Mouse (Mus musculus) common myeloid progenitor, adult 5-6 weeks (primary cell): ENCODE data around the gene Neurl2. TPM values are rescaled to one million over a fixed set of nuclear protein-coding genes. Genes with fewer than 3 reads are reported as not detected.
"Not testable (repeated sequence)": the region's sequence is repeated elsewhere in the genome, so short reads cannot be mapped to it uniquely, and the experiment has no call there.

Experiments used
- ATAC-seq: replicated peaks from 2 replicates; pipeline ENCODE4 v1.8.0; 2016; ENCODE audit warnings: low read depth, mild to moderate bottlenecking, moderate TSS enrichment, inconsistent platforms; ENCODE audit not compliant: poor library complexity, severe bottlenecking
- total RNA-seq: library from RNA; stranded (forward); fragments of 200-1000, 187-1606 nt; gene quantifications from 2 replicates; pipeline ENCODE4 v1.2.3, GENCODE M21; 2017

The Neurl2 gene
- 0.55 and 0.87 TPM in 2 replicates for total RNA-seq

DNA sequence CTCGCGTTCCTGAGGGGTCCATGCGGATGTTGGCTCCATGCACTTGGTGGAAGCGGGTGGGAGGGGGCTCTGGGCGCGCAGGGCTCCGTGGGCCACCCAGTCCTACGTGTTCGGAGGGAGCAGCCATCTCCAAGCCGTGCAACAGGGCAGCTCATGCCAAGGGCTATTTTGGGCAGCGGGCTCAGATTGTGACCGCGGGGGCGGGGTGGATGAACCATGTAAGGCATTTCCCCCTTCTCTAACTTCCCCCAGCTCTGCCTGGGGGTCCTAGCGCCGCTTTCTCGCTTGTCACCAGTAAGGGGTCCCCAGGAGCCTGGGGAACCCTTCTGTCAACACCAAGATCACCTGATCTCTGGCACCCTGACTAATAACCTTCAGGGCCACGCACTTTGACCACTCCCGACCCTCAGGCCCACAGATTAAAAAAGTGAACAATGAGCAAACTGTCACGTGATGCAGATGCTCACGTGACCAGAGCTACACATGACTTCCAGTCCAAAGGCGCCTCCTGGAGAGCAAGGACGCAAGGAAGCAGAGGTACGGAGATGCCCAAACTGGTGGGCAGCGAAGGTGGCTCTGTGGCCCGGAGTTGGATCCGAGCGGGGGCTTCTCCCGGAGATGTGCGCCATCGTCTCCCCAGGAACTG, at the start of gene Neurl2:
Gene Neurl2, minus strand, starts transcription at position 143 of the 646 bp plus-strand sequence.
- ATAC-seq = peak; percentile 48

DNA sequence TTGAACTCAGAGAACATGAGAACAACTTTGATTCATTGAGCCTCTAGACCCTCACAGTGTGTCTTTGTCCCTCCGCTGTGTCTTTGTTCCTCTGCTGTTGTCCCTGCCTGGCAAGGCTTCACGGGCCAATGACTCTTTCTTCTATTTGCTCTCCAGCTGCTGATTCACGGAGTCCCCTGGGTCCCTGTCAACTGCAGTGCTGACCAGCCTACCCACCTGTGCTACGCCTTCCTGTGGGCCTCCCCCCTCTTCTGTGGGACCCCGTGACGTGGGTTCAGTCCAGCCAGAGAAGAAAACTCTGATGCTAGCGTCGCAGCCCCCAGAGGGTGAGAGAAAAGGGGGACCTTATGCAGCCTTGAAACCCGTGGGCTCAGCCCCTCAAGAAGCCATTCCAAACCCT, 49.4 kb upstream of the Neurl2 start:
- ATAC-seq = no peak

DNA sequence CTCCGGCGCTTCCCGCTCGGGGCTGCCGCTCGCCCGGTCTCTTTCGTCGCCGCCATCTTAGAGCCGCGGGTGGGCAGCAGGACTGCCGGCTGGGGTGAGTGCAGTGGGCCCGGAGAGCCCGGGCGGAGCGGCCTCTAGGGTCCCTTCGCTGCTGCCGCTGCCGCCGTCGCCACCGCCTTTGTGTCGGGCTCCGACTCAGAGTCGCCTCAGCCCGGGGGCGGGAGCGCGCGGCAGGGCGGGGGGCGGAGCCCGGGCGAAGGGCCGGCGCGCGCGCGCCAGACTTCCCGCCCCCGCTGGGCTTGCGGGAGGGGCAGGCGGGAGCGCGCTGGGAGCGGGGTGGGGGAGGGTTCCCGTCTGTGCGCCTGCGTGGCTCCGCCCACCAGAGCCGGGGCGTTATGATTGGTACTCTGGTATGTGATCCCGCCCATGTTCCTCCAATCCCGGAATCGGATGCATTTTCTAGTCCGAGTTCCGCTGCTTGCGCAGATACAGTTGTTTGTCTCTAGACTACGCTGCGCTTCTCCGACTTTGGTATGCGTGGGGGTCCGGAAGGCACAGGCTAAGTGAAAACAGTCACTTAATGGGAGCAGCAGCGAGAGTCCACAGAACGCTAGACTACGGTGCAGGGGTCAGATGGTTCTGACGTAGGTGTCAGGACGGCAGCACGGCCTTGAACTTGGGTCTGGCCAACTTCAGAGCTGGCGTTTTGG, 46.5 kb upstream of the Neurl2 start:
- peak; percentile 77 for ATAC-seq

- ATAC-seq = peak; percentile 58
Measured at GRCm38 (mm10) chr2:164879228-164879567, 45.9 kb upstream of the Neurl2 start, which contains the start of gene Pcif1. TSS of gene Pcif1 (plus strand) at chr2:164879304.

DNA sequence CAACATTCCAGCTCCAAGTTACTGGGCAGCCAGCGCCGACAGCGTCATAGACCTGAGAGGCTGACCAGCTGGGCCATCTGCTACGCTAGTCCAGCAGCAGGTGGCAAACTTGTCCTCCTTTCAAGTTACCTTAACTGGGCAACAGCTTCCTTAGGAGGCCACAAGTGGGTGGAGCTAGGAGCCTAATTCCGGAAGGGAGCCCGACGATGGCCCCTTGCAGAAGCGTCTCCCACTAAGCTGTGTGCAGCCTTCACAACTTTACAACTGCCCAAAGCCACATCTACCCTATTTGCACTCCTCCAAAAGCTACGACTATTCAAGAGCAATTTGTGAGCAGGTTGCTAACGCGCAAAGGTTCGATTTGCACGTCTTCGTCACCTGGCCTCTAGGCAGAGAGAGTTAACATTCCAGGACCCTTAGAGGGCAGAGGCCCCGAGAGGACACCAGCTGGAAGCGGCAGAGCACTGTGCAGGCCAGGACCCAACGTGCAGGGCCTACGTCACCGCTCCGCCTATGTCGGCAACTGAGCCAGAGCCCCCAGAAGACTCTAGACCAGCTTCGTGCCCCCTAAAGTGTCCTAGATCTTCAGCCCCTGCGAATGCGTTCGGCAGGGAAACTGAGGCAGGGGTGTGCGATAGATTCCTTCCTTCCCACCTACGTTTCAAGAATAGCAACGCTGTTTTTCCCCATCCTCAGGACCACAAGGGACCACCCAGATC, 45.4 kb upstream of the Neurl2 start:
- peak; percentile 51 for ATAC-seq

DNA sequence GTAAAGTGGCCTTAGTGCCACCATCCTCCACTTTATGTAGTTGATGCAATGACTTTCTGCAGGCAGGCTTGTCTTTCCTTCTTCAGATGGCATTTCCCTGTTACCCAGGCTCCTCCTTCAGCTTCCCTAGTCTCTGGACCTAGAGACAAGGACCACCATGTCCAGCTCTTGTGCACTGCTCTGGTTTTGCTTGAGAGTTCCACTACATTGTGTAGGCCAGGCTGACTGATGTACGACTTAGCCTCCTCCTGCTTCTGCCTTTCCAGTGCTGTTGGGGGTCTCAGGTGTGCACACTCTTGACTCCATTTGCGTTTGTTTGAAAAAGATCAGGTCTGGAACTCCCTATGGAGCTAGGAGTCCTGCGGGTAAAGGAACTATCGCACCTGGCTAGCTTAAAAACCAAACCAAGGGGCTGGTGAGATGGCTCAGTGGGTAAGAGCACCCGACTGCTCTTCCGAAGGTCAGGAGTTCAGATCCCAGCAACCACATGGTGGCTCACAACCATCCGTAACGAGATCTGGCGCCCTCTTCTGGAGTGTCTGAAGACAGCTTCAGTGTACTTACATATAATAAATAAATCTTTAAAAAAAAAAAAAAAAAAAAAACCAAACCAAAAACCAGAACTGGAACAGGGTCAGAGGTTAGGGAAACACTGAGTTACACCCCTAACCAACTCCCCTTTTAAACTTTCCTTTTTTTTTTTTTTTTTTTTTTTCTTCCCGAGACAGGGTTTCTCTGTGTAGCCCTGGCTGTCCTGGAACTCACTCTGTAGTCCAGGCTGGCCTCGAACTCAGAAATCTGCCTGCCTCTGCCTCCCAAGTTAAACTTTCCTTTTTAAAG, 44.3 kb upstream of the Neurl2 start:
- not testable (repeated sequence) for ATAC-seq

DNA sequence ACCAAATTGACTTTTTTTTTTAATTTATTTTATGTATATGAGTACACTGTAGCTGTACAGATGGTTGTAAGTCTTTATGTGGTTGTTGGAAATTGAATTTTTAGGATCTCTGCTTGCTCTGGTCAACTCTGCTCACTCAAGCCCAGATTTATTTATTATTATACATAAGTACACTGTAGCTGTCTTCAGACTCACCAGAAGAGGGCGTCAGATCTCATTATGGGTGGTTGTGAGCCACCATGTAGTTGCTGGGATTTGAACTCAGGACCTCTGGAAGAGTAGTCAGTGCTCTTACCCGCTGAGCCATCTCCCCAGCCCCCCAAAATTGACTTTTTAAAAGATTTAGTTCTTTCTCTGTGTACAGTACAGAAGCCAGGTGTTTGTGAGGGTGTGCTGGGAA, 42.4 kb upstream of the Neurl2 start:
- ATAC-seq = not testable (repeated sequence)

DNA sequence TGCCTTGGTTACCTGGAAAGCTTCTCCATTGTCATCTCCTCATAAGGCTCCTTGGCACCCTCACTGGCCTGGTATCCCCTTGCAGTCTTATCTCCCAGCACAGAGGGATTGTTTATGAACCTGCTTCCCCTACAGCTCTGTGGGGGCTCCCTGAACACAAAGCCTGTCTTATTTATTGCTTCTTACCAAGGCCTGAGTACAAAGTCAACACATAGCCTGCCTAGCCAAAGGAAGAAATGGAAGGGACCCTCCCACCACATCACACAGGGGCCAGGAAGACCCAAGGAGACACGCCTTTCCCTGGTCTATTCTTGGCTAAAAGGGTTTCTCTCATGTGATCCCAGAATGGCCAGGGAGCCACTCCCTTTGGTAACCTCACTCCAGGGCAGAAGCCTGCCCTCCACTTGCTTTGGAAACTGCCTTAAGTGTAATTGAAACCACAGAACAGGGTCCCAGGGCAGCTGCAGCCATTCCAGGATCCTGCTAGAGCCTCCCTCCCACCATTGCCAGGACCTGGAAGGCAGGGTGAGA, 41.0 kb upstream of the Neurl2 start:
- no peak for ATAC-seq

DNA sequence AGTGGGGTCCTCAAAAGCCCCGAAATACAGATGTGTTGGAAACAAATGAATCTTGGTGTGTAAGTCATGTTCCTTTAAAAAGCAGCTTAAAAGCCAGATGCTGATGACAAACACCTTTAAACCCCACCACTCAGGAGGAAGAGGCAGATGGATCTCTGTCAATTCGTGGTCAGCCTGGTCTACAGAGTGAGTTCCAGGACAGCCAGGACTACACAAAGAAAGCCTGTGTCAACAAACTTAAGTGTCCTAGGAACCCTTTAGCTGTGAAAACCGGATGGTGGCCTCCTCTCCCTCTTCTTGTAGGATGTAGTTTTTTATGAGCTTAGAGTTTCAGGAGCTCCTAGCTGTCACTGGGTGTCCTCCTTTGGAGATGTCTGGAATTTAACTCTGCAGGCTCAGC, 40.4 kb upstream of the Neurl2 start:
- no peak for ATAC-seq

GRCm38 (mm10) chr2:164871602-164872303, 38.5 kb upstream of the Neurl2 start:
- no peak for ATAC-seq

- peak; percentile 42; the same call in 1 of the 2 replicates for ATAC-seq
Measured at GRCm38 (mm10) chr2:164868491-164868890, 35.2 kb upstream of the Neurl2 start.

DNA sequence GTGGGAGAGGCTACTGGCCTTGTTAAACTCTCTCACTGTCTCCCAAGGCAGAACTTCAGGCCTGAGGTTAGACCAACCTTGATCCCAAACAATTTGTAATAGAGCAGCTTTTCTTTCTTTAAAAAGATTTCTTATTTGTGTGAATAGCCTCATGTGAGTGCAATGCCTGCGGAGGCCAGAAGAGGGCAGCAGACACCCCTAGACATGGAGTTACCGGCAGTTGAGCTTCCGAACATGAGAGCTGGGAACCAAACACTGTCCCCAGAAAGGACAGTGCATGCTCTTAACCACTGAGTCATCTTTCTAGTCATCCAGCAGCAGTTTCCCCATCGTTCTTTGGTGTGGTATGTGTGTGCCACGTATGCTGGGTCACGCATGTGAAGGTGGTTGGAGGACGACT, 34.3 kb upstream of the Neurl2 start:
- no peak for ATAC-seq

- peak; percentile 64 for ATAC-seq
Measured at GRCm38 (mm10) chr2:164866741-164867551, 33.7 kb upstream of the Neurl2 start.

GRCm38 (mm10) chr2:164864593-164864992, 31.3 kb upstream of the Neurl2 start:
- ATAC-seq = no peak

DNA sequence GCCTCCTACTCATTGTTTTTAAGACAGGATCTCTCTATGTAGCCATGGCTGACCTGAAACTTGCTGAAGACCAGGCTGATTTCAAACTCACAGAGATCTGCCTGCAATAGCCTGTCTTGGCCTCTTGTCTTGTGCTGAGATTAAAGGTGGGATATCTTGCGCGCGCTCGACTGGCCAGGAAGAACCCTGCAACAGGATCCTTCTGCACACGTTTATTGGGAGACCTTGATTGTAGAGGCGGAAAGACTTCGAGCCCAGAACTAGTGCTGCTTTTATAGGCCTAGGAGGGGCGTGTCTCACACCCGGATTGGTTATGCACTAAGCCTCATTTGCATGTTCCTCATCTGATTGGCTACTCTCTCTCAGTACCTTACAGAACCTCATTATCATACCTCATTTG, 30.2 kb upstream of the Neurl2 start:
- ATAC-seq = not testable (repeated sequence)

DNA sequence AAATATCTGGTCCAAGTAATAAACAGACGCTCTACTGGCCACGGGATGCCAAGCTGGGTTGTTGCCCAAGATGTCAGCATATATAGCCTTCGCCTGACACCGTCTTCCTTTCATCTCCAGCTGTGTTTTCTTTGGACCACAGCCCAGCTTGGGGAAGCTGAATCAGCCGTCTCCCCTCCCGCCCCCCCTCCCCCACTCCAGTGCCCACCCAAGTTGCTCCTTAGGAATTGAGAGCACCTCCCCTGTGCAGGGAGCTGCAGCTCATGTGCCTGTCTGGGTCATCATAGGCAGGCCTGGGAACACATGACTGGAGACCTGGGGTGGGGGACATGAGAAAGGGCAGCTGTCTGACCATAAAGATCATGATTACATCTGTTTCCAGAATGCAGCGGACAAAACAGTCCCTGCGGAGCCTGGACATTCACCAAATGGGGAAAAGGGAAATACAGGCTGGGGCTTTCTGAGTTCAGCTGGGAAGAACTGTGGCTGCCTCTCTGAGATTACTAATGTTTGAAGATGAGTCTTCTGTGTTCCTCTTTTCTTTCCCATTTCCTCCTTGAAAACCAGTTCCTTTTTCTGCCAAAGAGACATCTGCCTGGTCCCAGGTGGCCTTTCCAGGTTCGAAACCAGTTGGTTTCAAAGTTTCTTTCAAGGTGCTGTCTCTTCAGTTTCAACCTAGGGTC, 29.1 kb upstream of the Neurl2 start:
- ATAC-seq = peak; percentile 14

GRCm38 (mm10) chr2:164861094-164861493, 27.8 kb upstream of the Neurl2 start:
- no peak for ATAC-seq
